Mouse (Mus musculus) small intestine, adult 10 weeks (tissue): Measurements from ENCODE around the gene Usp26. TPM values are rescaled to one million over a fixed set of nuclear protein-coding genes. Genes with fewer than 3 reads are reported as not detected.

Source experiments
- polyA plus RNA-seq: library from polyadenylated mRNA; stranded (reverse); fragments of 350-450 nt; fragmentation: Illumina TruSeq; extraction: RNeasy Lipid Tissue Mini Kit (QIAGEN cat#74804); gene quantifications from one replicate; pipeline ENCODE4 v1.2.3, GENCODE M21; 2014; ENCODE audit warnings: low replicate concordance

Gene Usp26
- polyA plus RNA-seq = not detected

GRCm38 (mm10) chrX:51801133-51801532 lies at the start of gene Usp26:
Gene Usp26 (minus strand): TSS chrX:51801233.

Other genes starting within 250 kb of the Usp26 start
- gene Hs6st2, start 119.4 kb downstream of the Usp26 start, polyA plus RNA-seq = 0.56 TPM
- gene 1700080O16Rik, start 171.5 kb upstream of the Usp26 start, polyA plus RNA-seq = not detected